Comparison of ENCODE assay signal across 15 mouse cellular contexts in the genomic region with DNA sequence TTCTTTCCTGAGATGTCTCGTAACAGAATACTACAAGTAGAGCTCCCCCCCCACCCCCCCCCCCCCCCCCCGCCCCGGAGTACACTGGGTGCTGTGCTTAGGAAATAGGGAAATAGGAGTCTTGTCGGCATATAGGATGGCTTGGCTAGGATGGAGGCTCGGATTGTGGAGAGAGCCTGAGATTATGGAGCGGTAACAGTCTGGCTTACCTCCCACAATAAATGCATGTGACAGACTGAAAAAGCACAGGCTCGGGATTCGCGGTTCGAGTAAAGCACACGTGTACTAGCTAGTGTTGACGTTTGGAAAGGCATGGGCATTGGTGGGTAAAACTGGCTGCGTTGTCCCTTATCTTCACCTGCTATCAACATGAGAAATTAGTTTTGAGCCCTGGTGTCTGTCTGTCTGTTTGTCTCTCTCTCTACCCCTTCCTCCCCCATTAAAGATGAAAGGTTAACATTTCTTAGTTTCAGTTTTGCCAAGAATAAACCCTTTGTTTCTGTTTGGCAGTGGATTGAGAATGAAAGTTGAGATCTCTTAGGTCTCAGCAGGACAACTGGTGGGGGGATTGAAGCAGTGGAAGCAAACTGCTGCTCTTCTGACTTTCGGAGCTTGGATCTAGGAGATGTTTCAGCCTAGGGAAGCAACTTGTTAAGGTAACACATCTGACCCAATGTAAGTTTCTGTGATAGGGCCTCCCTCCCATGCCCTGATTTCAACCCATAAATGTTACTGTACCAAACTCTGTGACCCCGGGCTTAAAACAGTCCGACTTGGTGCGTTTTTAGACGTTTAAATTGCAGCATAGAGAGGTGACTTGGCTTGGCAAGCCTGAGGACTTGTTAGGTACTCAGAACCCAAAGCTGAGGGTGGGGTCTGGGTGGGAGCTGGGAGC. TPM values are rescaled to one million over a fixed set of nuclear protein-coding genes. Genes with fewer than 3 reads are reported as not detected.
DNase-seq lines count a peak whose midpoint lies in the region; ATAC-seq and TF ChIP-seq lines count a peak whose summit lies in the region.
"Had no signal": no experiment of that assay in that cellular context is flagged by ENCODE, and none has a peak within 500 bp of the region (broad histone marks: within the 10 kb centered on the region; RNA-seq: fewer than 3 reads in every experiment).

No protein-coding gene starts in this region.

- peaks cover 32% of the 10 kb centered on the region for H3K4me1 ChIP-seq in embryonic facial prominence, embryonic 15.5 days
- peaks cover 70% of the 10 kb centered on the region for H3K4me1 ChIP-seq in embryonic facial prominence, embryonic 10.5 days

- H3K27ac ChIP-seq in embryonic facial prominence, embryonic 15.5 days (replicated peaks) = 0 out of 2 replicates have a peak overlapping the region, but pooled peaks have one; percentile 11
- H3K27ac ChIP-seq in embryonic facial prominence, embryonic 10.5 days (replicated peaks) = no peak overlapping the region
- H3K27ac ChIP-seq in layer of hippocampus, adult 2 months = no peak overlapping the region
- H3K27ac ChIP-seq: forebrain, embryonic 15.5 days had no signal

- TF ChIP-seq CTCF in layer of hippocampus, adult 2 months (conservative IDR thresholded peaks at IDR 0.05) = no peak

- H3K9ac ChIP-seq in embryonic facial prominence, embryonic 15.5 days = no peak overlapping the region
- H3K9ac ChIP-seq: forebrain, embryonic 15.5 days had no signal

- H3K9me3 ChIP-seq in embryonic facial prominence, embryonic 15.5 days (replicated peaks) = no peaks in the 10 kb centered on the region
- no peaks in the 10 kb centered on the region for H3K9me3 ChIP-seq in embryonic facial prominence, embryonic 10.5 days
- H3K9me3 ChIP-seq: forebrain, embryonic 15.5 days; megakaryocyte, embryonic 14.5 days had no signal

- no peaks in the 10 kb centered on the region for H3K27me3 ChIP-seq in embryonic facial prominence, embryonic 15.5 days
- H3K27me3 ChIP-seq in embryonic facial prominence, embryonic 10.5 days (replicated peaks; ENCODE audit: low read depth, poor library complexity, severe bottlenecking) = no peaks in the 10 kb centered on the region
- H3K27me3 ChIP-seq: forebrain, embryonic 15.5 days; megakaryocyte, embryonic 14.5 days had no signal

- ATAC-seq in embryonic facial prominence, embryonic 15.5 days (ENCODE audit: insufficient number of reproducible peaks, low FRiP score, low TSS enrichment, low read depth) = no peak
- ATAC-seq: forebrain, embryonic 15.5 days; lung, postnatal 0 days had no signal

- H3K4me3 ChIP-seq in embryonic facial prominence, embryonic 15.5 days (replicated peaks) = no peak overlapping the region
- no peak overlapping the region for H3K4me3 ChIP-seq in embryonic facial prominence, embryonic 10.5 days
- peak overlapping the region; percentile 33 for H3K4me3 ChIP-seq in layer of hippocampus, adult 2 months
- H3K4me3 ChIP-seq: forebrain, embryonic 15.5 days; megakaryocyte, embryonic 14.5 days had no signal

- no peaks in the 10 kb centered on the region for H3K36me3 ChIP-seq in embryonic facial prominence, embryonic 15.5 days
- peaks cover 16% of the 10 kb centered on the region for H3K36me3 ChIP-seq in embryonic facial prominence, embryonic 10.5 days (replicated peaks)
- H3K36me3 ChIP-seq: forebrain, embryonic 15.5 days had no signal

- H3K4me2 ChIP-seq in embryonic facial prominence, embryonic 15.5 days (replicated peaks) = no peak overlapping the region
- H3K4me2 ChIP-seq: forebrain, embryonic 15.5 days had no signal

- no peak for DNase-seq in embryonic facial prominence, embryonic 10.5 days (ENCODE audit: low spot score)
- DNase-seq in layer of hippocampus, adult 2 months (ENCODE audit: low spot score in 2 of 2) = no peak
- DNase-seq in layer of hippocampus, postnatal 10 days (ENCODE audit: low spot score in 2 of 2) = no peak
- peak; percentile 73 for DNase-seq in CD4-positive, CD25-positive, alpha-beta regulatory T cell, adult 2 months (ENCODE audit: low read depth, low spot score)
- DNase-seq in induced T-regulatory cell, adult 2 months (ENCODE audit: low read depth) = peak; percentile 78
- no peak for DNase-seq in thymus, postnatal 10 days (ENCODE audit: low spot score in 2 of 2)
- no peak for DNase-seq in retina, postnatal 1 day
- DNase-seq: cerebellum, adult 11 months; heart, postnatal 36 days; kidney, postnatal 36 days; thymus, postnatal 25 days had no signal

- WGBS in embryonic facial prominence, embryonic 15.5 days = 62% methylated on average over 16 of the region's 18 CpGs
- WGBS in embryonic facial prominence, embryonic 10.5 days = 80% methylated on average over 17 of the region's 18 CpGs

RNA-seq across cellular contexts. Expression of a gene that starts 4.4 kb away (rescaled TPM):
- polyA plus RNA-seq in embryonic facial prominence, embryonic 15.5 days (2015; fragmentation: Nextera tagmentation; extraction: Ambion mirVana) = 57.8 and 62.8 TPM in 2 replicates
- 90.4 and 96.1 TPM in 2 replicates for polyA plus RNA-seq in embryonic facial prominence, embryonic 10.5 days (2016; fragmentation: Nextera tagmentation; extraction: Ambion mirVana)
- 10 to 100 TPM; 60.4 to 67.3 TPM for total RNA-seq in layer of hippocampus, adult 2 months (2021)
- total RNA-seq in layer of hippocampus, postnatal 10 days (2021) = 10 to 100 TPM; 85.5 to 89.5 TPM

Comparison
In these comparisons a context has a peak if more than half of its experiments do, and no peak if none do; other contexts are left out.
1. DNase-seq: peak in CD4-positive, CD25-positive, alpha-beta regulatory T cell, adult 2 months (single experiment) and induced T-regulatory cell, adult 2 months (single experiment); none in embryonic facial prominence, embryonic 10.5 days (single experiment), layer of hippocampus, adult 2 months (0 of 2), layer of hippocampus, postnatal 10 days (0 of 2), thymus, postnatal 10 days (0 of 2) and retina, postnatal 1 day (single experiment).